Mouse (Mus musculus) B cell, adult 2 months (primary cell): ENCODE measurements at regions not wholly inside any gene's neighbourhood (a gene's known extent, or its start where the extent isn't known, plus 50 kb on each side); places are given as distances from the start of the nearest gene placed in this dataset.

Experiments used
- DNase-seq, 2 experiments: peaks; one replicate each; pipeline ENCODE4 v3.0.0; 2022

DNA sequence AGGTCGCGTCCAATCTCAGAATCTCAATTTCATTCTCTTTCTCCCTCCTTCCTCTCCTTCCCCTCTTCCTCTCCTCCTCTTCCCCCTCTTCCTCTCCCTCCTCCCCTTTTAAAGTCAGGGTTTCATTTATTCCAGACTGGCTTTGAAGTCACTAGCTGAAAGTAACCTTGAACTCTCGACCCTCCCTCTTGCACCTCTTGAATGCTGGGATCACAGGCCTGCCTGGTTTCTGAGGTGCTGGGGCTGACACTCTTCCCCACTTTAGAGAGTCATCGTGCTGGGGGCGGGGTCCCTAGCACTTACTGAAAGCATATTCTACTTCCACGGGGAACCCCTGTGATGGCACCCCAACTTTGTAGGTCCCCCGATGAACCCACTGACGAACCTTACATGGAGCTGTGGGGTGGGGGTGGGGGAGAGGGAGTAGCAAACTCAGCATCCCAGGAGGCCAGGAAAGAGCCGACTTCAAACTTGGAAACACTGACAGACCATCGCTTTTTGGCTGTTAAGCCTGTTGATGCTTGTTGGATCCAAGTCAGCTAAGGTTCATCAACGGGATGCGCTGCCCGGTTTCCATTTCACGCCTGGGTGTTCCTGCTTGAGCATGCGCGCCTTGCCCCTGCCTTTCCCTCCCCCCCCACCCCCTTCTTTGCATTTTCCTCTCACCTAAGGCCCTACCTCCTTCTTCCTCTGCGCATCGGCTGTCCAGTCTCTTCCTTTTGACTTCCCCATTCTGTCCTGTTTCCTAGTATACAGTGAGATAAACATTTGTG, 132.0 kb upstream of the Med13l start:
- DNase-seq = no peak

DNA sequence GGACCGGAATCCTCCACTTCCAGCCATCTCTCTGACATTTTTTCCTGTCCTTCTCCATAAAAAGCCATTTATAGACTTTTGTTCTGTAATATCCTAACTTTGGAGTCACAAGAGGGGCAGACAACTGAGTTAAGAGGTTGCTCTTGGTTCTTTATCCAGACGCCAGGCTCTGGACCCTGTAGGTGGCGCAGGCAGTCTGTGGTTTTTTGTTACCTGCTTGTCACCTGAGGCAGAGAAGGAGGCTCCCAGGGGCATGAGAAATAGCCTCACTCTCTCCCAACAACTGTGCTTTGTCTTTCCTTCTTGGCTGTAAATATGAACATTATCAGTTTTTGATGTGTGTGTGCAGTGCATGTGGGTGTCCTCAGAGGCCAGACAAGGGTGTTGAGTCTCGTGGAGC, 126.9 kb upstream of the Med13l start:
- peak; percentile 32 to 36 for DNase-seq

DNA sequence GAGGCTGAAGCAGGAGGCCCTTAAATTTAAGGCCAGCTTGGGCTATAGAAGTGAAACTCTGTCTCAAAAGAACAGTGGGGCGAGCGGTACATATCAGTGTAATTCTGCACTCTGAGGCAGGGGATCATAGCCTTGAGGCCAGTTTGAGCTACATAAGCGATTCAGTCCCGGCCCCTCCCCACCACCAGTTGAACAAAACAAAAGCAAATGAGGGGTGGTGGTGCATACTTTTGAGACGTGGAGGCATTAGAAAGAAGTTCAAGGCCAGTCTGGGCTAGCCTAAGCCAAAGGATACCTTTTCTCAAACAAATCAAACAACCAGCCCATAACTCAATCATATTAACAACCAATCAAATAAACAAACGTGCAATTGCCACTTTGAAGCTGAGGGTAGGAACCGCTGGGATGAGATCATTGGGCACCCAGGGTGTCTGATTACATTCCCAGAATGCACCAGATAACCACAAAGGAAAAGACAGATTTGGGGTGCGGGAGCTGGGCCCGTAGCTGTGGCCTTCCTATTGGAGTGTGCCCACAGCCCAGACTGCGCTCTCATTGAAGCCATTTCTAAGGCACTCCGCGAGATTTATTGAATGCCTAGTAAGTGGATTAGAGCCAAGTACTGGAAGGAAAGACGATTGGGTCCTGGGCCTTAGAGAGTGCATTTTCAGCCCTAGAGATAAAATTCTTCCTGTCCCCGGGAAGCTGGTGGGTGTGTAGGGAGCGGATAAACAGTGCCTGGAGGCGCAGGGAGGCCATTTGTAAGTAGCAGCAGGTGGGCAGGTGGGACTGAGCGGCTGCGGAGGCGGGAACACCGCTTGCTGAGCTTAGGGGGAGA, 125.5 kb upstream of the Med13l start:
- no peak for DNase-seq

DNA sequence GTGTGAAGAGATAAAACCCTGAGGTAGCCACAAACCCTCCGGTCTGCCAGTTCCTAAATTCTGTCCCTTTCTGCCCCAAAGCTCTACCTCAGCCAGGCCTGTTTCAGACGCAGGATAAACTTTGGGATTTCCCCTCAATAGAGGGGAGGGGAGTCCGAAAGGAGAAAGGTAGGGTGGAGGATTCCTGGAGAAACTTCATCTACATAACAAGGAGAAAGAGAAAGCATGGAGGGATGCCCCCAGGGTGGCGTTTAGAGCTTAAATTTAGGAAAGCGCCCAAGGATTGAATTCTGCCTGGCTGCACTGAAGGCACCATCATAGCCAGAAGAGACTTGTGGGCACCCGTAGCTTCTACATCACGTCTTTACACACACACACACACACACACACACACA, 124.9 kb upstream of the Med13l start:
- DNase-seq = no peak

DNA sequence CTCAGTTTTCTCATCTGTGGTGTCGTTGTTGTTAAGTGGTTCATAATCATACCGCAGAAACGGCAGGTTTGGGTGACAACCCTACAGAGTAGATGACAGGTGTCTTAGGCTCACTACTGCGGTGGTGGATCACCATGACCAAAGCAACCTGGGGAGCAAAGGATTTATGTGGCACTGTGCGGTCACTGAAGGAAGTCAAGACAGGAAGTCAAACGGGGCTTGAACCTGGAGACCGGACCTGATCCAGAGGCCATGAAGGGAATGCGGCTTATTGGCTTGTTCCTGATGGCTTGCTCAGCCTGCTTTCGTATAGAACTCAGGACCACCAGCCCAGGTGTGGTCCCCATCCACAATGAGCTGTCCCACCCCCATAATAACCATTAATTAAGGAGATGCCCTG, 124.4 kb upstream of the Med13l start:
- no peak for DNase-seq

DNA sequence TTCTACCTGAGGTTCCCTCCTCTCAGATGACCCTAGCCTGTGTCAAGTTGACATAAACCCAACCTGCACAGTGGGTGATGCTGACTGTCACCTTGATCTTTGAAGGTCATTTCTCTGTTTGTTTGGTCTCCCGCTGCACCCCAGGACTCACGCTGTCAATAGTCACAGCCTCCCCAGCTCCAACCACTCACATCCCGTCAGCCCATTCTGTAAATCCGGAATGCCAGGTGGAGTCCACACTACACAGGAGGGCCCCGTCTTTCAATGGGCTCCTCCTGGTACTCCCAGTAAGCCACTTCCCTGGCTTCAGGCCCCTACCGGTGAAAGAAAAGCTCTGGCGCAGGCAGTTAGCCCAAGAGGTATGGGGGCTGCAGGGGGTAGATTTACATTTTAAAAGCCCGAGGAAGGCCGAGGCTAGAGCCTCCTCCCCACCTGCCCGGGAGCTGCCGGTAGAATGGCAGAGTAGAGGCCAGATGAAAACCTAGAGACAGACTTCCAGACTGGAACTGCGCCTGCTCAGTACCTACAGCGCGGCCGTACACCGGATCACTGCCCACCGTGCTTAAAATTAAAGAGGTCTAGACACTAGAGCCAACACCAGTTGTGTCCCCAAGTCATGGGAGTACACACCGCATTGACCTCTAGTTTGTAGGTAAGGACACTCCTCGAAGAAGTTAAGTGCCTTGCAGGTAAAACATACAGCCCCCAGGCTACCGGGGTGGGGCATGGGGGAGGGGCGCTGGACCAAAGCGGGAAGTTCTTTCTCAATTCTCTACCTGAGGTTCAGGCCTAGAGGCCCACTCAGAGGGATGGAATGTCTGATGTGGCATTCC, 123.8 kb upstream of the Med13l start:
- DNase-seq = no peak

DNA sequence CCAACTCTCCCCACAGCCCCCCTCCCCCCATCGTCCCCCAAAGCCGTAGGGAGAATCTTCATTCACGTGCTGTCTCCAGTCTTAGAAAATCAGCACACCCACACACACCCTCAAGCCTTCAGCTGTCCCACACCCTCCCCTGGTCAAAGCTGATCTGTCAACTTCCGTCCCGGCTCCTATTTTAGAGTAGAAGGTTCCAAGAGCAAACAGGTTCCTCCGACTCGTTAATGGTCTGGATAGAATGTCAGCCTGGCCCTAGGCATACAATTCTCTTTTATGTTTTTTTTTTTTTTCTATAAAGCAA, 123.2 kb upstream of the Med13l start:
- no peak for DNase-seq

DNA sequence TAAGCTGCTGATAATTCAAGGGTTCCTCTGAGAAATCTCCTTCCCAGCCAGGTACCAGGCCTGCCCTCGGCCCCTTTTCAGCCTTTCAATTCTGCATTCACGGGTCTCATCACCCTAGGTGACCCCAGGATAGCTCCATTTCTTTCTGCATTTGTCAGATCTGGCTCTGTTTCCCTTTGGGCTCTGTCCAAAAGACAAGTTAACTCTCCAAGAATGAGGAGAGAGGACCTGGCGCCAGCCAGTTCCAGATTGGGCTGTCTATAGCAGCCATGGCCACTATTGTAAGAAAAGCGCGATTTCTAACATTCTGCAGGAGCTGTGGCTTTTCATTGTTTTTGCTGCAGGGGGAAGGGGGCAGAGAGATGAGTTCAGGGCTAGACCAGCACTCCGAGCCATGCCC, 122.5 kb upstream of the Med13l start:
- DNase-seq = no peak

DNA sequence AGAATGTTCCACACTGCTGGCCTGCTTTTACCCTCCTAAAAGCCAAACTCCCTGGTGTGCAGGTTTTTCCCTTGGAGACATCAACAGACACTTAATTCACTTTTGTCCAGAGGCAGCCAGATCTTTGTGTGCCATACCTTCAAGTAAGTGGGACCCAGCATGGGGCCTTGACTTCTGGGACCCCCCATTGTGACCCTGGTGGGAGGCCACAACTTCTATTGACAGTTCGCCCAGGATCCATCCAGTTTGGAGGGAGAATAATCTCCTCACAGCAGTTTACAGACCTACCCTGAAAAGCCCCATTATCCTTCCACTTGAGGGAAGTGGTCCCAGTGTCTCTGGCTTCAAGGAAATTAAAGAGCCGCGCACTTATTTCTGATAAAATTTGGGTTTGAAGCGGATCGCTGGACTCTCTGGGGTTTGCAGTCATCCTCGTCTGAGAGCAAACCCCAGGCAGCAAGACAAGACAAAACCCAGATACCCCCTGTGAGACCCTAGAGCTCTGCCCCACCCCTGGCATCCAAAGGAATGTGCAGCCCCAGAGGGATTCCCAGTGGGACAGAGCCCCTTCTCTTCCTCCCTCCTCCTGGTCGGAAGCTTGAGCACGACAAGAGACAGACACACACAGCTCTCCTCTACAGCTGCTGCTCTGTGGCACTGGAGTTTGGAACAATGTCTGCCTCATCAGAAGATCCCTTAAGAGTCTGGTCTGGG, 115.8 kb upstream of the Med13l start:
- DNase-seq = no peak

DNA sequence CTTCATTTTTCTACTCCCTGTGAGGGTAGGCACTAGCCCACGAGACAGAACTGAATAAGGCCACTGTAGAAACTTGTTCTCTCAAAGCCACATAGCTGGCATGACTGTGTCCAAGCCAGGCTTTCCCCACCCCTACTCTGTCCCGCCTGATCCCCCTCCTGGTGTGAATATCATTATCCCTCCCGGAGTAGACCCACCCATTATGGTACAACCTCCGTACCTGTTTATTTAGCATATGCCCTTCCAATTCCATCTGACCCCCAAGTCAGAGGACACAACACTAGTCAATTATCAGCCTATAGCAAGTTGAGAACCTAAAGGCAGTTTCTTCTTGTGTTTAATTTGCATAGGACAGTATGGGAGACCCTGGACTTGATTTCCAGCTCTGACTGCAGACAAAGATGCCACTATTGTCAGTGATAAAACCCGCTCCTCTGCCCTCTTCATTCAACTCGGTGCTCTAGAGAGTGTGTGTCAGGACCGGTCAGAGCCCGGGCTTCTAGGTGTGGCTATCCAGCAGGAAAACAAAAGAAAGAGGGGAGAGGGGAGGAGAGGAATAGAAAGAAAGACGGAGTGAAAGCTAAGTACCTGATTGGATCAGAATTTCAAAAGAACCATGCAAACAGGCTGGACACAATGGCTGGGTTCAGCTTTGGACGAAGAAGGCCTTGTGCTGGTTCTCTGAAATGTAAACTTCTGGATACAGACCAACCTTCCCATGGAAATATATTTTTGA, 115.1 kb upstream of the Med13l start:
- DNase-seq = no peak

DNA sequence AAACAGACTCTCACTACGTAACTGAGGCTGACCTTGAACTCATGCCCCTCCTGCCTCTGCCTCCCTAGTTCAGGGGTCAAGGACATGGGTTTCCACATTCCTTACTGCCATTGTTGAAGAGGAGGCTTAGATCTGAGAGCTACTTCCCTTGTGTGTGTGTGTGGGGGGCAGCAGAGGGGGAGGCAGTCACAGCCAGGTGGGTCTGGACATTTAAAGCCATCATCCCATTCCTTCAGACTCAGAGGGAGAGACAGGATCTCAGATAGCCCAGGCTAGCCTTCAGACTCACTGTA, 114.5 kb upstream of the Med13l start:
- no peak for DNase-seq

DNA sequence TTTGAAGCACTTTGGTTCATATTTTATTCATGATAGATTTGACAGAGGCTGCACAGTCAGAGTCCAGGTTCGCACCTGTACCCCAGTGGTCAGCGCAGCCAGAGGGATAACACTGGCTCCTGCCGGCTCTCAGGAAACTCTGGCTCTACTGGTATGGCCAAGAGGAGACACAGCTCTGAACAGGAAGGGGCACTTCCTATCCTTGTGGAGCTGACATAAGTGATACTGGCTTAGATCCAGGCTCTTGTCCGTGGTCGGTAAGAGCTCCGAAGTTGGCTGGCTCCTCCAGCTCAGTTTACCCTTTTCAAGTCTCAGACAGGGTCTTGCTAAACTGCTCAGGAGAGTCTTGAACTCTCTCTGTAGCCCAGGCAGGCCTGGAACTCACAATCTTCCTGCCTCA, 113.6 kb upstream of the Med13l start:
- no peak for DNase-seq

DNA sequence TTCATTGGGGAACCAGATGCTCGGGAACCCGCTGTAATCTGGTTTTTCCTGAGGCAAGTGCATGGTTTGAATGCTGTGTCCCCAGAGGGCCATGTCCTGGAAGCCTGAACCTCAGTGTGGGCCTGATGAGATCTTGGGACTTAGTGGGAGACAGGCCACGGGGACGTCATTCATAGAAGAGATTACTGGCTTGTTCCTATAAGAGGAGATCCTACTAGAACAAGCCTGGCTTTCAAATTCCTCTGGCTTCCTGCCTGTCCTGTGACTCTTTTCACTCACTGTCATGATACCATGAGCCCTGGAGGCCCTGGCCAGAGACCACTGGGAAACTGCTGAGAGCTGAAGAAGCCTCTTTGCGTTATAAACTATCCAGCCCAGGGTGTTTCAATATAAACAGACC, 113.1 kb upstream of the Med13l start:
- no peak for DNase-seq

DNA sequence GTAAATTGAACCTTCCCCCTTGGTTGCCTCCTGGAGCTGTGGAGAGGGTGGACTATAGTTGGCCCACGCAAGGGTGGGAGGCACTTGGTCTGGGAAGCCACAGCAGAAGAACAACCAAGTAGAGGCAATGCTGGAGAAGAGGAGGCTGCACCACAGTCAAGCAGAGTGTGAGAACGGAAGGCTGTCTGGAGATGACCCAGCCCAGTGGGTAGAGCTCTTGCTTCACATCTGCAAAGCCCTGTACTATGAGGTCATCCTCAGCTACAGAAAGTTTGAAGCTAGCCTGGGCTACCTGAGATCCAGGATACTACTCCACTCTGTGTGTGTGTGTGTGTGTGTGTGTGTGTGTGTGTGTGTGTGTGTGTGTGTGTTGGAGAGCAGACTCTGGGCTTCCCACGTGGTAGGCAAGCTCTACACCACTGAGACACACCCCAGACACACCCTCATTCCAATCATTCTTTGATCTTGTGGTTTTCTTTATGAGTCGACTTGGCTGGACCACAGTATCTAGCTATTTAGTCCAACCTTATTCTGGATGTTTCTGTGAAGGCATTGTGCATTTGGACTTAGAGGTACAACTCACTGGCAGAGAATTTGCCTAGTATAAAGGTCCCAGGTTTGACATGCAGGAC, 111.5 kb upstream of the Med13l start:
- DNase-seq = no peak

DNA sequence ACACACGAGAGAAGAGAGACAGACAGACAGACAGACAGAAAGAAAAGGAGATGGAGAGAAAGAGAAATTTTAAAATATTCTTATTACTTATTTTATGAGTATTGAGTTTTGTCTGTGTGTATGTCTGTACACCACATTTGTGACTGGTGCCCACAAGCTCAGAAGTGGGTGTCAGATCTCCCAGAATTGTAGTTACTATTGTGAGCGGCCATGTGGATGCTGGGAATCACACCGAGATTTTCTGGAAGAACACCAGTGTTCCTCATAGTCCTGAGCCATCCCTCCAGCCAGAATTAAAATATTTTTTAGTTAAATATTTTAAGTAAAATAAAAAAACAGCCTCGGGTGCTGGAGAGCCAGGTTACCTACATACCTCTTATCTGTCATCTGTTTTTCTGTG, 110.6 kb upstream of the Med13l start:
- DNase-seq = no peak

DNA sequence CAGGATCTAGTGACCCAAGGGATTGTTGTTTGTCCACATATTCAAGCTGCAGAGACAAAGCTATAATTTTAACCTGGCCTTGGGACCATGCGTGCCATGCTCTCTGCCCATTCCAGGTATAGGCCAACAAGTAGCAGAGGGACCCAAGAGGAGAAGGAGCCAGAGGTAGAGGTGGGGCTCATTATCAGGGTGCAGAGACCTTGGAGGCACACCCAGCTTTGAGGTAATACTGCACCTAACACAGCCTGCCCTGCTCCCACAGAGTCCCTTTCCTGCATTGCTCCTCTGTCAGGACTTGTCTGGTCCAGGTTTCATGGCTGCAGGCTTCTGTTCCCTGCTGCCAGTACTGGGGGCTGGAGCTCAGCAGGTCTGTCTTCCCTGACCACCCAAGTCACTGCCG, 108.4 kb upstream of the Med13l start:
- DNase-seq = no peak

DNA sequence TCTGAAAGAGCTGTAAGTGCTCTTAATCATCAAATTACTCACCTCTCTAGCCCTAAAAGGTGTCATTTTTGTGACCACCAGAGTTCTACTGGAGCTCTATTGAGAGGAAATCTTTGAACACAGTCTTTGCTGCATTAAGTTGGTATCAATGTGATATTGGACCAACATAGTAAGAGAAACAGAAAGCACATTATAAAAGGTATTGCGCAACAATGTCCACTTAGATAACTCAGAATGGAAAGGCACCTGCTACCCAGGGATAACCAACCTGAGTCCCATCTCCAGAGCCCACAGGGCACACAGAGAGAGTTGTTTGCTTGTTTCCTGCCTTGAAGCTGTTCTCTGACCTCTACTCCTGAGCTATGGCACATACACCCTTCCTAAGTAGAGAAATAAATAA, 106.4 kb upstream of the Med13l start:
- DNase-seq = no peak

DNA sequence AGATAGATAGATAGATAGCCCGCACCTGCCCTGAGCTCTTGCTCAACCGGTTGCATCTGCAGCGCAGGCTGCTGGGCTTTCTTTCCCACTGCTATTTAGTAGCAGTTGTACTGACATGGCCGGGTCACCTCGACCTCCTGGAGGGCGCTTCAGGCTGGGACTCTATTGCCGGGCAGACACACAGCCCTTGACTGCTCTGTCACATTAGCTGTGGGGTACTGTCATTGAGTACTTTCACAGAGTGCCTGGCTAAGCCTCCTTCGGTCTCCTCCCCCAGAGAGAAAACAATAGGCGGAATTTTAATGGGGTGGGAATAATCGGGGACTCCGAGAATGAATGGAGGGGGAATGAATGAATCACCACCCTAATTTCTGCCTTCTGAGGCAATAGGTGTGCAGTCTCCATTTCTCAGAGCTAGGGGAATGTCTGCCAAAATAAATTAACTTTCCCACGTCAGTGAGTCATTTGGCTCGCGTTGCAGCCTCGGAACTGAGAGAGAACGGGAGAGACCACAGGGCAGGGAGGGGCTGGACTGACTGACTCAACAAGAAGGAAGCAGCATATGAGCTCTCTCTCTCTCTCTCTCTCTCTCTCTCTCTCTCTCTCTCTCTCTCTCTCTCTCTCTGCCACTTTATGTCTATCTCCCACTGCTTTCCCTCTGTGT, 101.6 kb upstream of the Med13l start:
- DNase-seq = no peak

DNA sequence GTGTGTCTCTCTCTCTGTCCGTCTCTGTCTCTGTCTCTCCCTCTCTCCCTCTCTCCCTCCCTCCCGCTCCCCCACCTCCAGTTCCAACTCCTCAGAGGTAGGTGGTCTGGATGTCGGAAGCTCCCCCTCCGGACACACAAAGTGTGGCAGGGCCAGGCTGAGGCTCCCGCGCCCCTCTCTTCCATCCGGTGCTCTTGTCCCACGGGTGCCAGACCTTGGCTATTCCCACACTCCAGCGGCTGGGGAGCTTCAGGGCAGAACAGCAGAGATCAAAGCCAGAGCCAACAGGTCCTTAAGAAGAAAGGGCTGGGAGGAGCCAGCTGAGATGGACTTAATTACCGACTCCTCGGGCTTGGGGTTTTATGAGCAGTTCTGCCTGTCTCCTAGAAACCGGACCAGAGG, 101.1 kb upstream of the Med13l start:
- DNase-seq = no peak

DNA sequence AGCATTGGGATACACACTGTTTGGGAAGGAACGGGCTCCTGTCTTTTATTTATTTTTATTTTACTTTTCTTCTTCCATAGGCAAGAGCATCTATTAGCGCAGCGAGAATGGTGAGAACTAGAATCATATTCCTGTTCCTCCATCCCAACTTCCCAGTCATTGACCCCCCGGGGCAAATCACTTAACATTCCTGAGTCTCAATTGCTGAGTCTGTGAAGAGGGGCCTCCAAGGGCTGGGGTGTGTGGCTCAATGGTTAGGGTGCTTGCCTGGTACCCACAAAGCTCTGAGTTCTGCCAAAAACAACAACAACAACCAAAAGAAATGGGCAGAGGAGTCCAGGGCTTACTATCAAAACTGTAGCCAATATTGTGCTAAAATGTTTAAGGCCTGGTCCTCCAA, 98.5 kb upstream of the Med13l start:
- DNase-seq = no peak
